Mouse (Mus musculus) stomach, postnatal 0 days (tissue): ENCODE data around the gene Ube2q1.

Experiments
- CTCF ChIP-seq: IDR thresholded peaks from 2 replicates; pipeline ENCODE4 v1.5.1; 2016; ENCODE audit warnings: antibody characterized with exemption, low read depth, mild to moderate bottlenecking, moderate library complexity
- EP300 ChIP-seq: optimal IDR thresholded peaks from 2 replicates; pipeline ENCODE3; 2016; ENCODE audit warnings: antibody characterized with exemption

- TF ChIP-seq CTCF: no peak
- no peak for TF ChIP-seq EP300
These were observed 12.9 kb downstream of the Ube2q1 start for GRCm38 (mm10) chr3:89786275-89786674.
